Mouse (Mus musculus) left cerebral cortex, adult 18-20 months (tissue): ENCODE results near the gene Acr. TPM values are rescaled to one million over a fixed set of nuclear protein-coding genes. Genes with fewer than 3 reads are reported as not detected.

Experiments
- DNase-seq, 2 experiments: peaks; one replicate each; pipeline ENCODE4 v3.0.0; 2021 to 2022; ENCODE audit warnings: low spot score in 2 of 2, mixed read lengths in 1 of 2
- total RNA-seq, 2 experiments: library from RNA; stranded (reverse); gene quantifications; 2 replicates each; pipeline ENCODE4 v1.2.3; 2021

Gene Acr
- total RNA-seq, 2 experiments from 2014 or later, result 0.79 to 0.89 TPM

DNA sequence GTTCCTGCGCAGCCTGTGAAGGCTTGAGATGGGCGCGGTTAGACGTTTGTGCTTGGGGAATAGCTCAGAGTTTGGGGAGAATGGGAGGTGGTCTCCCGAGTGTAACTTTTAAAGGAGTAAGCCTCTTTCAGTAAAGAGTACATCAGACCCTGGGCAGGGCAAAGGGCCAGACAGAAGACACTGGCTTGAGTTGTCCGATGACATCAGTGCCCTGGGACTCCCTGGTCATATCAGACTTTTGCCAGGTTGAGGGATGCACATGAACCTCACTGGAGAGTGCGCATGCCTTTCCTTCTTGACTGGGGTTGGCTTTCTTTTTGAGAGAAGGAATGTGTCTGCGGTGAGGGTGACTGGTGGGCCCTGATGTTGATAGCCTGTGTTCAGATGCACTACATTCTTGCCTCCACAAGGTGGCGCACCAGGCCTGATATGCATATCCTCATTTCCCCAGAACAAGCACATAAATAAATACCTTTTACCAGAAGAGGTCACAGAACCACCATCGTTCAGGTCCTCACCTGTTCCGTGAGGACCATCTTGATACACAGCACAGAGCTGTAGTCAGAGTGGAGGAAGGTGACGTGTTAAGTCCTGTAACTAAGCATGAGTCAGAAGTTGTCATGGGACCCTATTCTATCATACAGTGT is 54.3 kb downstream of the Acr start:
- DNase-seq, result peak; percentile 59 to 69

DNA sequence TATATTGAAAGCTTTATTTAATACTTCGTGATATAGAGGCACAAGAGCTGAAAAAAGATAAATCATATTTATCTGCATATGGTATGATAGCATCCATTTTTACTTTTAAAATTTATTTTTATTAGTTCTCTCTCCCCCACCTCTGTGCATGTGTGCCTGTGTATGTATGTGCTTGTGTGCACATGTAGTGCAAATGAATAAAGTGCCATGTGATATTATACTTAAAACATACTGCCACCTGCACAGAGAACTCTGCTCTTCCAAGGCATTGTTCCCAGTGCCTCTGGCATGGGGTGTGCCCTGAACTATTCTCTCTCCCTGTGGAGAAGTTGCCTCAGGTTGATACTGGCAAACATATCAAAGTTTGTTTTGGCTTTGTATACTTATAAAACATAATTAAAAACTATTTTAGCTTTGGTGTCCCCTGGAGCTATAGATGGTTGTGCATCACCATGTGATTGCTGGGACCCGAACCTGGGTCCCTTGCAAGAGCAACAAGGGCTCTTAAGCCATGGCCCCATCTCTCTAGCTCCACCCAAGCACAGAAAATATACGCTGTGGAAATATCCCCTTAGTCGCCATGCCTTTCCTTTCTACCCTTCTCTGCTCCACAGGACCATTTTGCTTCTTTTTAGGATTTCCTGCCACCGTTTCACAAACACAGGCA is 55.0 kb downstream of the Acr start:
- DNase-seq, result no peak

- peak; percentile 77 to 88 for DNase-seq
These were observed 55.5 kb downstream of the Acr start for GRCm38 (mm10) chr15:89623626-89623959.

Other genes starting within 250 kb of the Acr start
- not detected for gene Adm2, start 245.6 kb upstream of the Acr start, total RNA-seq
- gene Miox, start 233.9 kb upstream of the Acr start, total RNA-seq, result not detected
- 10 to 100 TPM; 17.8 to 21.2 TPM for gene Lmf2, start 212.7 kb upstream of the Acr start, total RNA-seq
- 100 to 1,000 TPM; 111 to 119 TPM for gene Ncaph2, start 212.6 kb upstream of the Acr start, total RNA-seq
- 10 to 100 TPM; 27.7 to 28.6 TPM for gene Sco2, start 194.5 kb upstream of the Acr start, total RNA-seq
- 1 to 10 TPM; 1.5 TPM for gene Tymp, start 191.3 kb upstream of the Acr start, total RNA-seq
- 1 to 10 TPM; 2.0 to 2.1 TPM for gene Odf3b, start 189.0 kb upstream of the Acr start, total RNA-seq
- gene Klhdc7b, start 183.4 kb upstream of the Acr start, total RNA-seq, result 1 to 10 TPM in 1 of 2 experiments, under 1 TPM in 1; 0.82 to 1.0 TPM
- gene Syce3, start 157.8 kb upstream of the Acr start, total RNA-seq, result not detected
- gene Cpt1b, start 142.5 kb upstream of the Acr start, total RNA-seq, result 1 to 10 TPM; 1.9 to 2.3 TPM
- 1 to 10 TPM; 1.6 to 2.0 TPM for gene C730034F03Rik, start 138.7 kb upstream of the Acr start, total RNA-seq
- under 1 TPM in 1 of 2 experiments, not detected in 1; 0.09 TPM for gene Gm44502, start 138.6 kb upstream of the Acr start, total RNA-seq
- gene Chkb, start 138.4 kb upstream of the Acr start, total RNA-seq, result 10 to 100 TPM; 42.7 to 45.2 TPM
- 100 to 1,000 TPM; 228 to 240 TPM for gene Mapk8ip2, start 114.4 kb upstream of the Acr start, total RNA-seq
- gene Arsa, start 90.9 kb upstream of the Acr start, total RNA-seq, result 10 to 100 TPM; 30.6 to 31.7 TPM
- gene Shank3, start 68.7 kb upstream of the Acr start, total RNA-seq, result 100 to 1,000 TPM; 220 TPM
- 10 to 100 TPM; 32.6 to 40.3 TPM for gene Rabl2, start 23.6 kb downstream of the Acr start, total RNA-seq